Mouse (Mus musculus): ENCODE measurements around the gene Cnksr3.

Gene Cnksr3

DNA sequence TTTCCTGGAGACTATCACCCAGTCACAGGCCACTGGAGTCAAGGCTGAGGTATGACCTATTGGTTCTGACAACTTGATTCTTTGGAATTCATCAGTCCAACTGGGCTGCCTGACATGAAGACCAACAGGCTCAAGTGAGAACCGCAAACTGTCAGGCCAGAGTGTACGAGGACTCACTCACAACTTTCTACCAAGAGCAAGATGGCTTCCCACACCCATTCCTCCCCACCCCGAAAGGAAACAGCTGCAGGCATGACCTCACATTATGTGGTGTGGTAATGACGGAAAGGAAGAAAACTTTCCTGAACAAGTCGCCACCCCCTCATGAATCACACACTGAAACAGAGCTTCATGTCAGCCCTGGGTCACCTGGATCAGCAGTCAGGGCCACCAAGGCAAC, 66.4 kb downstream of the Cnksr3 start:
- DNase-seq = peak; percentile 59

DNA sequence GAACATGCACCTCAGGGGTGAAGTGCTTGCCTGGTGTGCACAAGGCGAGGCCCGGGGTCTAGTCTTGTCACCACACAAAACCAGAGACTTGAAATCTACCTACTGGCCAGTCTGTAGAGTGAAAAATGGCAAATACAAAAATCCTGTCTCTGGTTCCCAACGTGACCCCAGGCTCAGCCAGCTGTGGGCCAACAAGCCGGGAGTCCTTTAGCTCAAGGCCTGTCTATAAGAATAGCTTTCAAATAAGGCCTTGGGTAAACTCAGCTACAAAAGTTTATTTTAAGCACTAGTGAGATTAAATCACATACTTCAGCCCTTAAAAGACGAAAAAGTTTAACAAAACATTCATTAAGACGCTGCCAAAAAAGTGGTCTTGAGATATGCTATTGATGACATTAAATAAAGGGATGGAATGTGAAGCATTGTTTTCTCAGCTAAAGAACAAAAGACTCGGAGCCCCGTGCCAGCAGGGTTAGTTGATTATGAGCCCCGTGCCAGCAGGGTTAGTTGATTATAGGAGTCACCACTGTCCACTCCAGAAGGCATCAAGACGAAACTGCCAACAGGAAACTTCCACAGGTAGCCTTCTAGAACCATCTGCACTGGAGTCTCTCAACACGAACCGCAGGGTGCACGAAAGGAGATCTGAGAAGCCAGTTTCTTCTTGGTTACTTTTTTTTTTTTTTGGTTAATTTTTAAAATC, 67.8 kb downstream of the Cnksr3 start:
- peak; percentile 67 for DNase-seq

DNA sequence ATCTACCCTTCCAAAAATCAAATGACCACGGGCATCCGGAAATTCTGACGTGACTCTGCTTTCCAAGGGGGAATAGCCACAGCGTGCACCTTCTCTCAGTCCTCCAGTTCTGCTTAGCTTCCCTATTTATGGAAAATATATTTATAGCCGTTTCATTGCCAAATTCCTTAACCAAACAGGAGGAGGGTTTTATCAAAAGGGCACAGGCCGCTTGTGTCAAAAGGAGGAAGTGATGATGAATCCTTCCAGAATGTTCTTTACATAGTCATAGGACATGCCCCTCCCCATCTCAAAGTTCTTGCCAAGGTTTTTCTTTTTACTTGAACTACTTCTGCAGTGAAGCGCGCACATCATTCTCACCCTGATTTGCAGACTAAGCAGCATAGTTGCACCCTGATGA, 69.8 kb downstream of the Cnksr3 start:
- peak; percentile 56 for DNase-seq

DNA sequence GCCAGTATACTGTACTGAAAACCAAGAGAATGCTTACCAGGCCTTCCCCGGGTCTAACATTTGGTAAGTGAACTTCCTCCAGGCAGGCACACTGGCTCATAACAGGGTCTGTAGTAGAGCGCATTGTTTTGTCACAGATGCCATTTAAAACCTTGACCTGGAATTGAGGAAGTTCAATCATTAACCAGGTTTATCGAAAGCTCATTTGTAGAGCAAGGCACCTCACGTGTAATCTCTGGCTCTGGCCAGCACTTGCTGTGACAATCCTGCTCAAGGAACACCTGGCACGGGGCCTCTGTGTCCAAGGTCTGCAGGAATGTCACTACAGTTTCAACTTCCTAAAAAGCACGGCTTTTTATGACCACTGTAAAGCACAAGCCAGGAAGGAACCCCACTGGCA, 71.8 kb downstream of the Cnksr3 start:
- DNase-seq = no peak

DNA sequence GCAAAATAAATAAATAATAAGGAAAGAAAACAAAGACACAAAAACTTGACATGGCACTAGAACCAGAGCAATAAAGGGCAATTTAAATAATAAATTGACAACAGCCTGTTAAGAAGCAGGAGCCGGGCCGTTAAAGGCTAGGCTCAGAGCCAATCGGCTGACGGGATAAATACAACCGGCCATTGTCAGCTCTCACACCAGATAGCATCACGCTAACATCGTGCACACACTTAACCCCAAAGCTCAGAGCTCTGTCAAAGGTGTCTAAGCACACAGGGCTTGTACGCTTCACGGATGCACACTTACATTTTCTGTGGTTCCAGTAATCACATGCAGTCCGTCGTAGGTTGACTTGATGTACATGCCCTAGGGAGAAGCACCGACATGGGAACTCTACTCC, 74.0 kb downstream of the Cnksr3 start:
- no peak for DNase-seq

DNA sequence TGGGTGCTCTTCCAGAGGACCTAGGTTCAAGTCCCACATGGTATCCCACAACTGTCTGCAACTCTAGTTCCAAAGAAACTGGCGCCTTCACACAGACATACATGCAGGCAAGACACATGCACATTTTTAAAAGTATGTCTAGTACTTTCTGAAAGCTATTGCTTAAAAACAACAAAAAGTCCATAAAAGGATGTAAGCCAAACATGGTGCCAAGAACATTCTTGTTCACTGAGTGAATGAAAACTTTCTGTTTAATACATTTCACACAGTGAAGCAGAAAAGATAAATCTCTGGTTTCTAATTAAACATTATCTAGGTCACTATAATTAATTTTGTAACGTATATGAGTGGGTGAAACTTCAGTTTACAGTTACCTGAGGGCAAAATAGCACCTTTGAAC, 76.3 kb downstream of the Cnksr3 start:
- no peak for DNase-seq

DNA sequence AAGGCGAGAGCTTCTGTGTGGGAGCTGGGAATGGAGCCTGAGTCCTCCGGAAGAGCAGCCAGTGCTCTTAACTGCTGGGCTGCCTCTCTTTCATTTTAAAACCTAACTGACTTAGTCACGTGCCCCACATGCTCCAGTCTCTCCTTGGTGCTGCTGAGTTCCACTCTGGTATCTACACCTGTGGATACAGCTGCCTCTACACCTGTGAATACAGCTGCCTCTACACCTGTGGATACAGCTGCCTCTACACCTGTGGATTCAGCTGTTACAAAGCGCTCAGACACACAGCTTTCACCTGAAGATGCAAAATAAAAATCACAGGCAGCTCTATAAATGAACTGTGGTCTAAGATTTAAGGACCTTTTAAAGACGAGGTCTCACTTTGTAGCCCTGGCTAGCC, 79.0 kb downstream of the Cnksr3 start:
- DNase-seq = no peak

DNA sequence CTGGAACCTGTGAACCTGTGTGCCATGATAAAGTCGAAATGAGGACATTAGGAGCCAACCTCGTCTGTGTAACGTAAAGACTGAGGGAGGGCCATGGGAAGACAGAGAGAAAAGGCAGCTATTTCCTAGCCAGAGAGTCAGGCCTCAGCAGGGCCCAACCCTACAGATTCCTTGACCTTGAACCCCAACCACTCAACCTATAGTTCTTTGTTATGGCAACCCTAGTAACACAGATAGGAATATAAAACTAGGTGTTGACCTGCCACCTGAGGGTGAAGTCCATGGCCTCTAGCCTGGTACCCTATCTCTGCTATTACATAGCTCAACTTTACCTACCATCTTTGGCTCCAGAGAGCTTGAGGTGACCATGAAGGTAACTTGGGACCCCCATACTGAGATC, 80.6 kb downstream of the Cnksr3 start:
- DNase-seq = no peak

DNA sequence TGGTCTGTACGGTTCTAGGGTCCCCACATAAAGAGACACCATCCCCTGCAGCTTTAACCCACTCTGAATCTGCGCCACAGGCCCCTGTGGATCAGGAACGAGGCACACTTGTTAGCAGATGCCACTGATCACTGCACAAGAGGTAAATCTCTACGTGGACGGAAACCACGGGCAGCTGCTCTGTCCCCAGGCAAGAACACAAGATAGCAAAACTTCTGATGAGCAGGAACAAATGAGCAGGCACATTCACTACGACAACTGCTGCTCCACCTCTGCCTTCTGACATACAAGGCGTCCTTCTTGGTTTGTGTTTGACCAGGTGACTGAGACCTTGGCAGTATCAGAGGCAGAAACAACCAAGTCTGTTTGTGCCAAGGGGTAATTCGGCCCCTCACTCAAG, 84.2 kb downstream of the Cnksr3 start:
- no peak for DNase-seq

DNA sequence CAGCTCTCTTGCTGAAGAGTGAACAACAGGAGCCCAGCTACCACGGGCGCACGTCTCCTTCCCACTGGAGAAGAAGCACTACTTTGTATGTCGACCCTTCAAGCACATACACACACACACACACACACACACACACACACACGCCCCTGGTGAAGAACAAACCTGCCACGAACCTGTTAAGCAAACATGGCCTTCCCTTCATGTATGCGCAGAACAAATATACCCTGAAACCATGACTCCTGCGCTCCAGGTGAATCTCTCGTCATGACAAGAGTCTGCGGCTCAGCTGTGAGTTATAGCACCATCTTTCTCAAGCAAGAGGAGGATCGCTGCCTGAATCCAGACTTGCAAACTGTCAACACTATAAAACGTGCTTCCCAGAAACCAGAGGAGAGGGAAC, 85.2 kb downstream of the Cnksr3 start:
- no peak for DNase-seq

DNA sequence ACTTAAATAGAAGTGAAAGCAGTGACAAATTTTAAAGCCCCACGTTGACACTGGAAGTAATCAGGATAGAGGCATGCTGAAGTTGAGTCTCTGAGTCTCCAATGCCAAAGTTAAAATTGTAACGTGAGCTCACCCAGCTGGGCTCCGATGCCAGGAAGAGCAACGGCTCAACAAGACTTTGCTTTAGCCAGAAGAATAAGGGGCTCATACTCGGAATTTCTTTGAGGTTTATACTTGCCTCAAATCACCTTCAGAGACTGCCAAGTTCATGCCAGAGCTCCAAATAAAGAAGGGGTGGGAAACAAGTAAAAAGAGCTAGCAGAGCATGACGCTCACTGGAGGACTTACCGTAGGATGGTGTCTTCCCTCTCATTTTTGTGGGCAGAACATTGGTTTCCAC, 85.8 kb downstream of the Cnksr3 start:
- peak; percentile 44 for DNase-seq

DNA sequence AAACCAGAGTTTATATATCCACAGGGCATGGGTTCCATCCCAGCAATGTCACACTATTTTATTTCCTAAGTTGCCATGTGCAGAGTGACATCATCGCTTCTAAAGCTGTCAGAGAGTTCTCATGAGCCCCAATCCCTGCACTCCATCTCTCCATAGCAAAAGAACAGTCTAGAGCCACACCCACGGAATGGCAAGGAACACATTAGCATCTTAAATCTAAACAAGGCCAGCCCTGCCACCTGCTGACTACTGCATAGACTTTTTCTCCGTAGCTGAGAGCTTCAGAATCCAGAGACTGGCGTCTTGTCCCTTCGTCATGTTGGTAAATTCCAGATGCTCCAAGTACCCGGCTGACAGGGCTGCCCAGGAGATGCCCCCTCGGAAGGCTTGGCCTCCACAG, 87.0 kb downstream of the Cnksr3 start:
- DNase-seq = no peak

DNA sequence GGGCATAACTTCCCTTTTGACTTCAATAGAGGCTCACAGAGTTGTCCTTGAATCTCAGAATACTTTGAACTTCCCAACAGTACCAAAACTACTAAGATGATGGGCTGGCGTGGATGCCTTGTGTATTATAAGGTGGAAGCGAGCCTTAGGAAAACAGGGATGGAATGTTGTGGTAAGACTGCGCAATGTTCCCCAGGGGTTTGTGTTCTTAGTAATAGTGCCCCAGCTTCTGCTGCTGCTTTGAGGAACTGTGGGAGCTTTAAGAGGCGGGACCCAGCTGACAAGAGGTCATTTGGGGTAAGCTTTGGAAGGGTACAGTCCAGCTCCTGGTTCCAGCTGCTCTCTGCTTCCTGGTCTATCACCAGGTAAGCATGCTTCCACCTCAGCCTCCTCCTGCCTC, 89.7 kb downstream of the Cnksr3 start:
- no peak for DNase-seq

DNA sequence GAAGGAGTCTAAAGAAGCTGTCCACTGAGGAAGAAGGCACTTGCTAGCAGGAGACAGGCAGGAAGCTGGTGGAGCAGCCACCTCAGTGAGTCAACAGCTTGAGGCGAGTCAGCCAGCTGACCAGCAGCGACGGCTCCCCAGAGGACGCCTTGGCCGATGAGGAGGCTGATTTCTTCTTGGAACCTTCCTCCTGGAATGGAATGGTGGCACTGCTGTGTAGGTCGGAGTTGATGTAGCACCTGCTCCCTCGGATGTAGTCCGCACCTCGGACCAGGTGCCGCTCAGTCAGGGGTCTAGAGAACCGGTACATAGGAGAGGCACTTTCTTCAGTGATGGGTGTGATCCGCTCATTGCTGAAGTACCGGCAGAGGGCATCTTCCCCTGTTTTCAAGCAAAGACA, 91.8 kb downstream of the Cnksr3 start:
- DNase-seq = no peak

DNA sequence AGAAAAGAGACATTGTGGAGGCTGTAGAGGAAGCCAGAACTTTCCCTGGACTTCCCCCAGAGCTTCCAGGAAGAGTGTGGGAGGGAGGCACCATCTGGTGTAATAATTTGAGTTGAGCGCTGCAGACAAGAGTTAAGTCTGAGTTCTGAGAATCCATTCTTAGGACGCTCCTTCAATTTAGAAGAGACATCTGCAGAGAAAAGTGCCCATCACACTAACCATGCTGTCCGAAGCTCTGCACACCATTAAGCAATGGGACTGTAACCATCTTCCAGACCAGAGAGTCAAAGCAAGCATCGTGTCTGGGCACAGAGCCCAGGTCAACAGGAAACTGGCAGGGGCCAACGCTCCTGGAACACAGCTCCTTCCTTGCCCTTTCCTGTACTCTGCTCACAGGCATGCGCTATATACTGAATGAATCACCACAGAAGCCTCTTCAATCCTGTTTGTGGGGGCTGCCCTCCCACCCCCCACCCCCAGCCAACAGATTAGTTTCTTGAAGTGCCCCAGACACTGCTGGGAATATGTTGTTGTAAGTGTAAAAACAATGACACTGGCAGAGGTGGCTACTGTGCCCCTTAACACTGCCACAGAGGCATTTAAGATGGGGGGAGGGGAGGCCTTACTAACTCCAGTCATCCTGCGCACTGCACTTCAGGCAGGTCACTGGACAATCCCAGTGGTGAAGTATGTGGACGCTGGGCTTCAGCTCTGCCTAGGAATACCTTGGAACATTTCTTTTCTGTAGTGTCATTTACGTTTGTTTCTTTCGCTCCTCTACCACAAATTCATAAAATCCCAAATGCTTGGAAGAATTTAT, 93.6 kb downstream of the Cnksr3 start:
- peak; percentile 90 for DNase-seq

DNA sequence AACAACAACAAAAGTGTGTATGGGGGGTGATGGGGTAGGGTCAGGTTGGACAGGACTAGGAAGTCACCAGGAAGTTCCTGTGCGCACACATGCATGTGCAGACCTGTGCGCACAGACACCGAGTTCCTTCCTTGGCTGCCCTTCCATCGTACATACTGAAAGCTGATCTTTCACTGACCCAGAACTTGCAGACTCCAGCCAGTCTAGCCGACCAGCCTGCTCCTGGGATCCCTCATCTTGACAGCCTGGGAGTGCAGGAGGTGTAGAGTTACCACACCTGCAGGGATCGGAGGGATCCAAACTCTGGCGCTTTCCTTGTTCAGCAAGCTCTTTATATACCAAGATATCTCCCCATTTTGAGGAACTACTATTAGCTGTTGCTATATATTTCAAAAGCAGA, 94.3 kb downstream of the Cnksr3 start:
- no peak for DNase-seq

DNA sequence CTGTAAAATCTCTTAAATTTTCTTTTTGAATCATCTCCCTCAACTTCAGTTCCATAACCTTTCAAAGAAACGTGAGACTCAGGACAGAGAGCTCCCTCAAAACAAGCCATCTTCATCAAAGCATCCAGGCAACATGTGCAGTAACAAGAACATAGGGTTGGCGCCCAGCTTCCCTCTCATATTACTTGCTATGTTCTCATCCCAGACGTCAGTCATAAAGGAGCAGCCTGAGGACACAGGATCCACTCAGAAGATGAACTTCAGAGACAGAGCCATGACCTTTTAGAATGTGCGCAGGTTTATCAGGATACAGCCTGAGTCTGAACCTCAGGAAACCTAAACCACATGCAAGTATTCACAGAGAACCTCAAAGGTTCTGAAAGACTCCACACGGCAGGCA, 97.2 kb downstream of the Cnksr3 start:
- no peak for DNase-seq

DNA sequence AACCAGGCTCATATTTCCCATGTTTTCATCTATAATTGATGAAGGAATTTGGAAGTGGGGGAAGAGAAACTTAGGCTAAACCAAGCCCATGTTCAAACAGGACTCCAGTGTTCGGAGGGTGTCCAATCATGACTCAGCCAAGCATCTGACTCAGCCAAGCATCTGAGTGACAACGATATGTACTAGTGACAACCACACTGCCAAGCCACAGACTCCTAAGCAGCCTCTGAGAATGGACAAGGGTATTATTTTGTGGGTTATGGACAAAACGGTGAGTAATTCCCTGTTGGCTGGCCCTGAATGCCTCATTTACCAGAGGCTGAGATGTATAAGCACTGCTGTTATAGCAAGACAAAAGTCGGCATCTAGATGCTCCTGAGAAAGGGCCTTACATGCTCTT, 98.3 kb downstream of the Cnksr3 start:
- DNase-seq = no peak

DNA sequence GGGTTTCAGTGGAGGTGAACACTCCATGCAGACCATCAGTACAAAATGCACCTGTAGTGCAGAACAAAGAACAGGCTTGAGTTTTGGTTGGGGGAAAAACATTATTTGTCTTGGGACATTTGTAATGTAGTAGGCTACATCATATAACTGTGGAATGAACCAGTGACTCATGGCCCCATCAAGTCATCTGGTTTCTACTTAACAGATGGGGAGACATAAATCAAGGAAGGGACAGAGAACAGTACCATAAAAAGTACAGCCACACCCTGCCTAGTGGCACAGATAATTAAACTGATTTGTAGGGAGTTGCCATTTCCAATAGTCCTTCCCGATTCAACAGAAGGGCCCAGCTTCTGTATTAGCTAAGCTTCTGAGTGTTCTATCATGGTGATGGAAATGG, 98.9 kb downstream of the Cnksr3 start:
- no peak for DNase-seq

DNA sequence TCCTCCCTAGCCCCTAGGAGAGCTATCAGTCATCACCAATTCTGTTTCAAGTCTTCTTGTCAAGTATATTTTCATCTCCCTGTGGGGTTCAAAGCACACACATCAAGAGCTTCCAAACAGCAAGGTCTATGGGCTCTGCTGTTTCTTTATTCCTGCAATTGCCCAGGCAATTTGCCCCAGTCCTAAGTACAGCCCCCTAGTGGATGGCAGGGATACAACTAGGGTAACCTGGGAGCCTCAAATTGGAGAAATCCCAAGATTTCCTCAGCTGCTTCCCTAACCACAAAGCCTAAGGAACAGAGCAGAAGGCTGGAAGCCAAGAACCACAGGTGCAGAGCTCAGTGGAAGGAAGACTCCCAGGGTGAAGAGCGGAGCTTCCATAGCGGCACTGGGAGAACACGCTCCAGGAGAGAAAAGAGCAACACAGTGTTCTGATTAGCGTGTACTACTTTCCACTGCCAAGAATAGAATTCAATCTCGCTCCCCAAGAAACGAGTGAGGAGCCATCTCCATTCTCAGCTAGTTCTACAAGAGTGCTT, 100.5 kb downstream of the Cnksr3 start:
- no peak for DNase-seq

DNA sequence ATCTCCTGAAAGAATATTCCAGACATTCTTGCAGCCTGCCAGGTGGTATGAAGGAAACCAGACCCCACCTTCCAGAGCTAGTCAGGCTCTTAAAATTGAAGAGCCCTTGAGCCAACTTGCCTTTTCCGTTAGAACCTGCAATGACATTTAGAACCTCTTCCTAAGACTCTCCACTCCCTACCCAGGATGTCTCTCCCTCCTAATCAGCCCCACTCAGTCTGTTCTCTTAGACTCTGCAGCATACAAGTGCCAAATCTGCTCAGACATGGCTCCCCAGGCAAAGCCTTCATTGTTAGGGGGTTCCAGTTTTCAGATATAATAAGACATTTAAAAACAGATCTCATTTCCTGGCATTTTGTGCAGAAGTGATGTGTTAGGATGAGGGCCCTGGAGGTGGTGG, 108.2 kb downstream of the Cnksr3 start:
- DNase-seq = no peak

DNA sequence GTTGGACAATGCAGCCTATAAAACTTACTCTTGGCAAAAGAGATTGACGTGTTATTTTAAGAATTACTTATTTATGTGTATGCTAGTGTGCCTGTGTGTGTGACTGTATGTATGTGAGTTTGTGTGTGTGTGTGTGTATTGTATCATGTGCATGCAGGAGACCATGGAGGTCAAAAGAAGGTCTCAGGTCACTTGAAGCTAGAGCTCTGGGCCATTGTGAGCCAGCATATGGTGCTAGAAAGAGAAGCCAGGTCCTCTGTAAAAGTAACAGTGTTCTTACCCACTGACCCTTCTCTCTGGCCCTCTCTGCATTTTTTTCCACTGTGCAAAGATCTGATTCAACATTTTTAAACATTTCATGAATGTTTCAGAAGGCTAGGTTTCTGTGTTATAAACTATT, 134.1 kb downstream of the Cnksr3 start:
- DNase-seq = no peak

DNA sequence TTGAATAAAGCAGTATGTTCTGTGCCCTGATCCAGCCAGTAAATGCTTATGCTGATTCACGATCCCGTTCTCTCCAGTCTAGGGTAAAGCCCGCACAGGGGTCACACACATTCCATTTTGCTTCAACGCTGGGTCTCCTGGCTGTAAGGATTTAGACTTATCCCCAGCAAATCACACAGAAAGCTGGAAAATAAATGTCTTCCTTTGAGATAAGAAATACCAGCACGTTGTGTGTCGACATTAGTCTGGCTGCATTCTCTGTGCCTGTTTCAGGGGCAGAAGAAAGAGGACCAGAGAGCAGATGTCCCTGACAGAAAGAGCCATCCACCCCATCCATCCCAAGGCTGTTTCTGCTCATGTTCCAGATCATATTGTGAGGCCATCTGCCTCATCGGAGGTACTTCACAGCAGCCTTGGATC, 134.6 kb downstream of the Cnksr3 start:
- no peak for DNase-seq

DNA sequence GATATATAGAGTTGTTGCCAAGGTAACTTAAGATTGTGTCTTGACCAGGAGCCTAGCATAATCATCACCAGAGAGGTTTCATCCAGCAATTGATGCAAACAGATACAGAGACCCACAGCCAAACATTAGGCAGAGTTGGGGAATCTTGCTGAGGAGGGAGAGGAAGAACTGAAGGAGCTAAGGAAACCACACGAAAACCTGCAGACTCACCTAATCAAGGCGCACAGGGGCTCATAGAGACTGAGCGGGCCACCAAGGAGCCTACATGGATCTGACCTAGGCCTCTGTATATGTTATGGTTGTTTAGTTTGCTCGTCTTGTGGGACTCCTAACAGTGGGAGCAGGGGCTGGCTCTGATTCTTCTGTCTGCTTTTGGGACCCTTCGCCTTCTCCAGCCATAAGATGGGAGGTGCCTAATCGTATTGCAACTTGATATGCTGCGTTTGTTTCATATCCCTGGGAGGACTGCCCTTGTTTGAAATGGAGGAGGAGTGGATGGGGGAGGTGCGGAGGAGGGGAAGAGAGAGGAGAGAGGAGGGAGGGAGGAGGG, 135.3 kb downstream of the Cnksr3 start:
- peak; percentile 36 for DNase-seq

Measured in lung, postnatal 10 days (tissue).